Mouse (Mus musculus) A20 (cell line): ENCODE results near the gene Fto.

ENCODE experiments used
- DNase-seq: peaks from one replicate; pipeline ENCODE4 v3.0.0-alpha.2; 2011; ENCODE audit warnings: low read depth, low spot score

Fto gene

DNA sequence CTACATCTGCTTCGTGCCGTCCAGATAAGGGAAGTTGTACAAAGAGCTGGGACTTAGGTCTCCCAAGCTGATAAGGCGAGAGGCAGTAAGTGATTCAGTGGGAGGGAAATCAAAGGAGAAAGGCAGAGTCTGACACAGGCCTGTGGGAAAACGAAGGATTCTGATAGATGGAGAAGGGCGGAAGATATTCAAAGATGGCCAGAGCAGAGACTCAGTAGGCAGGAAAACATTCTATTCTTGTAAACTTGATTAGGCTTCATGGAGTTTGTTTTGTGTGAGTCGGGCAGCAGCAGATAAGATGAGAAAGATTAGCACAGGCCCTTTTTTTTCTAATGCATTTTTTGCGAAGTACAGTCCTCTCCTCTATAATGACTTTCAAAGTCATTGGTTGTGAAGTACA, 183.6 kb downstream of the Fto start:
- DNase-seq, result no peak

DNA sequence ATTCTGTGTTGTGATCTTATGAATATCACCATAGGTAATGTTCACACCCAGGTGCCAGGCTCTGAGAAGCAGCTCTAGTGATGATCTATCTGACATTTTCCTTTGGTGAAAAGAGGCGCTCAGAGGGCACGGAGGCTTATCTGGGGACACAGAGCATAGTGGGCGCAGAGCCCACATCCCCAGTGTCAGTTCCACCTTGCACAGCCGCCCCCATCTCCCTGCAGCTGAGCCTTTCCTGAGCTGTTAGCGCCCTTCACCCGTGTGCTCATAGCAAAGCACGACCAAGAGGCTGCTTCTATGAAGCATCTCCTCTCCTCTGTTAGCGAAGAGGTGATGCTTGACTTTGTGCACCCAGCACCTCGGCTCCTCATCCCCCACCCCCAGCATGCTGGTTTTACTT, 185.3 kb downstream of the Fto start:
- DNase-seq, result no peak

DNA sequence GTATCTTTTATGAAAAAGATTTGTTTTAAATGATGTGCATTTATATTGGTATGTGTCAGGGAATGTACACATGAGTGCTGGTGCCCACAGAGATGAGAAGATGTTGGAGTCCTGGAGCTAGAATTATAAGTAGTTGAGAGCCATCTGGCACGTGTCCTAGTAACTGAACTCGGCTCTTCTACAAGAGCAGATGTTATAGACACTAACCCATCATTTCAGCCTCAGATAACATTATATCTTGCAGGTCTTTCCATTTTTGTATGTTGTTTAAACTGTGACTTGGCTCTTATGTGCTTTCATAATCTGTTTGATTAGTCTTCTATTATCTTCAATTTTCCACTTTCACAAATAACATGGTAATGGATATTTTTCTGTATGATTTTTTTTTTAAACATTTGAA, 186.0 kb downstream of the Fto start:
- no peak for DNase-seq

DNA sequence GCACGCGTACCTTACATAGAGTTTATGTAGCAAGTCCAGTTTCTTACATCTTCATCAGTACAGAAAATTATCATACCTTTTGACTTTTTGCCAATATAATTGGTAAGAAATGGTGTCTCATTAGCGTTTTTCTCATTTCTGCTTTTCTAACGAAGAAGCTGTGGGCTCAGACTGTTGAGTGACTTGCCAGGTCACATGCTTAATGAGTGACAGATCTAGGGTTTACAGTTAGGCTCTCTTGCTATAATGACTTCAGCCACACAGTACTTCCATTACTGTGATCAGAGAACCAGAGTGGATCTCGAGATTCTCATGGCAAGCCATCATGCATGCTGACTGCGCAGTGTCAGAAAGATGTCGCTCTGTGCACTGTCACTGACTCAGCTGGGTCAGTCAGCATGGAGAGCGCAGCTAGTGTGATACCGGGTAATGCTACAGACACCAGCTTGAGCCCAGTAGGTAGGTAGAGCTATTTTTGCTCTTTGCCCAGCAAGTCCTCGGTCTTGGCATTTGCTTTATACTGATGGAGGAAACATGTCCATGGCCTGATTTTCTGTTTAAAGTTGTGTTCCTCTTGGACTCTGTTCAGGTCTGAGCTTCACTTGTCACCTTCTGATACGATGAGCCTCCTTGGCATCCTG, 188.8 kb downstream of the Fto start:
- no peak for DNase-seq

DNA sequence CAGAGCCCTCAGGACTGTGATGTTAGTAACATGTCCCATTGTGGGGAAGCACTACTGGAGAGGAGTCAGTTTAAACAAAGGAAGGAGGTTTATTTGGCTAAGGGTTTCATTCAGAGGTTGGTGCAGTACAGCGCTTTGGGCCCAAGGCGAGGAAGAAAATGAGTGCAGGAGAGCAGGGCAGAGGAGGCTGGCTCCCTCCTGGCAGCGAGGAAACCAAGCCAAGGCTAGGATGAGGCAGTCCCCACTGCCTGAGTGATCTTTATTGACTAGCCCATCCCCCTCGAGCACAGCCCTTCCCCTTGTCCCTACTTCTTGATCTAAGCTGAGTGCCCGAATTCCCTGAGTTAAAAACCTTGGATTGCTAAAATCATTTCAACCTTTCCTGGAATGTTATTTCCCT, 189.5 kb downstream of the Fto start:
- DNase-seq, result no peak

DNA sequence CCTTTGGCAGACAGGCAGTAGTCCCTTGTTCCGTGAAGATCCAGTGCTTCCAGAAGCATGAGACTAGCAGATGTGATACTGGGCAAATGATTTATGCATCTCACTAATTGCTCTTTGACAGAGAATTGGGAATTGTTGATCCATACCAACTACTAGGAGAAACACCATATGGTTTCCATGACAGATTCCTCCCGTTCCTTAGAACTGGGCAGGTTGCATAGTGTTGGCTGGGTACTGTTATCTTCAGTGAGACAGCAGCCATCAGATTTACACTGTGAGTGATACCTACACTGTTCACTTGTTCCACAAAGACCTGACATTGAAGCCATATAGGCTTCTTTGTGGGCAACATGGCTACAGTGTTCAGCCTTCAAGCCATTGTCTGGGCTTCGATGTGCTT, 191.0 kb downstream of the Fto start:
- DNase-seq, result no peak

DNA sequence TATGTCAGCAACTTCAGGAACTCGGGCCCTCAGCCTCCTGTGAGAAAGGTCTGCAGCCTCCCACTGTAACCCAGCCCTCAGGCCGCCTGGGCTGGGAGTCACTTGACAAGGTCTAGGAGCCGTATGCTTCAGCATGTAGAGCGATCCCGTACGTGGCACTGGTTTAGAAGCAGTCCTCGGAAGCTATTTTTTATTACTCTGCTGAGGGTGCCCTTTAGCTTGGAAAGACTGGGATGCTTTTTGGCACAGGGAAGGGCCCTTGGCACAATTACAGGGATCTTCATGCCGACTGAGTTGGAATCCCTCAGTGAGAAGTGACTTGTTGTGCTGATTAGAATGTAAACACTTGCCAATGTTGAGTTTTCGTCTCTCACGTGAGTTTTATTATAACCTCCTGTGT, 191.6 kb downstream of the Fto start:
- DNase-seq, result no peak

DNA sequence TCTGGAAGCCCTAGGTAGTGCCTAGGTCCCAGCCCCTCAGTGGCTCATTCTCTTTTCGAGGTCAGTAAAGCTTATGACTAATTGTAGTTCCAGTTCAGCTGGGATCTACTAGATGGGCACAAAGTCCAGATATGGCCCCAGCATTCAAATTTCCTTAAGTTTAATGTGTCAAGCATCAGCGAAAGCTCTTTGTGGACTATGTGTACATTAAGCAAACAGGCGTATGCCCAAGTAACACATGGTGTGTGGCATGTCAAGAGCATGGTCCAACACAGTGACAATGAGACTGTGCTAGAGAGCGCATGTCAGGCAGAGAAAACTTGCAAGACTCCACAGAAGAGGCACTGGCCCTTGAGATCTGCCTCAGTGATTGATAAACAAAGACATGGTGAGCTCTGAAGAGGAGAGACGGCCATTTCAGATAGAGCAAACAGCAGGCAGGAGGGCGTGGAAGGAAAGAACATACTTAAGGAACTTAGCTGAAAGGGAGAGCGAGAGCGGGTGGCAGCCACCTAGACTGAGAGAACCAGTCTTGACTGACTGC, 192.2 kb downstream of the Fto start:
- DNase-seq, result no peak

DNA sequence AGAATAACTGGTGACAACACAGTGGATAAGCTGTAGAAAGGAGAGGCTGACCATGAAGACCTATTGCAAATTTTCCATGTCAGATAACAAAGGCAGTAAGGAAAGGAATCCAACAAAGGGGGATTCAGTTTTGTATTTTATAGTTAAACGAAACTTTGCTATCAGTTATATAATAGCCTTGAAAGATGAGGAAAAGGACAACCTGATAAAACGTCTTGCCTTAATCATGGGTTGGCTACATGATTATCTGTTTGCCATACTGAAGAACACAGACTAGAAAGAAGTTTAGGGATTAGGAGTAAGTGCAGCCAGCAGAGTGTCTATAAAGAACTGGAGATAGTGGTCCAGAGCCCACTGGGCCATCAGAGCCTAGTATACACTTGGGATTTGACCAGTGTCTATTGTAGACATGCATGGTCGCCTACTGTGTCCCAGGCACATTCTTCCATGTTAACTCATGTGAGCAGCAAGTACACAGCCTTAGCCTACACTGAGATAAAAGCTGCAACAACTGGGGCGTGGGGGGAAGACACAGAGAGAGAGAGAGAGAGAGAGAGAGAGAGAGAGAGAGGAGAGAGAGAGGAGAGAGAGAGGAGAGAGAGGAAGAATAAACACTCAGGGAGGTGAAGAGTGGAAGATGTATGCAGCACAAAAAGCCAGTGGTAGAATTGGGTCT, 192.8 kb downstream of the Fto start:
- no peak for DNase-seq

DNA sequence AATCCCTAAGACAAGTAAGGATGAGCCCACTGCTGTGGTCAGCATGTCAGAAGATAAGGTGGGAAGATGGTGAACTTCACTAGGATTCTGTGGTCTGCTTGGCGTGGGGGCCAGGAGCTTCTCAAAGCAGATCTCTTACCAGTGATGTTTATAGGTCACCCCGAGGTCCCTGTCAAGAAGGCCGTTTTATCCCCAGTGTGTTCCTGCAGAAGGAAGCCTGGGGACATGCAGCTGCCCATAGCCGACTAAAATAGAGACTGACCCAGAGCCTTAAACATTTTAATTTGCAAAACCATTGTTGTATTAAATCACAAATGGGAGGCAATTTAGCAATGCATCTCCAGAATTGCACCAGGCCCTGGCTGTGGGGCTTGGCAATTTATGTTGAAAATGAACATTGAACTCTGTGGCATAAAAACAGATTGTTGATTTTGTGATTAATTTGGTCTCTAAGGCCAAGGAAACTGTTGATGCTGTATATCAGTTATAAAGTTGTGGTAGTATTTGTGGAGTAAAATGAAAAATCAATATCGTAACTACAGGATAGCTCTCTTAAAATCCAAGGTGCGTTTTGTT, 193.4 kb downstream of the Fto start:
- DNase-seq, result no peak

DNA sequence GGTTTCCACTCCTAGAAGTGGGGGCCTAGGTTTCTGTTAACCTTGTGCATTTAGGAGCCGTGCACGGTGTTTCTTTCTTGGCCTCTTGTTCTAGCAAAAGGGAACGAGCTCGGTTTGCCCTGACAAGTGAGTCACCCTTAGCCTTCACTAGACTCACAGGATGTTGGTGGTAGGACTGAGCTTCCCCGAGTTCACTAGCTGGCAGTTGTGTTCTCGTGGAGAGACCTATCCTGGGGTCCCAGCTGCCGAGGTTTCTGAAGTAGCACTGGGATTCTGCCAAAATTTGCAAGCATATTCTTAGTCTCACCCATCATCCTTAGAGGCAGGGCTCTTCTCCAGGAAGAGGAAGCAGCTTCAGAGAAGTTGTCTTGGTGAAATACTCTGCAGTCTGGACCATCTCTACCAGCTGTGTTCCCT, 194.4 kb downstream of the Fto start:
- no peak for DNase-seq

DNA sequence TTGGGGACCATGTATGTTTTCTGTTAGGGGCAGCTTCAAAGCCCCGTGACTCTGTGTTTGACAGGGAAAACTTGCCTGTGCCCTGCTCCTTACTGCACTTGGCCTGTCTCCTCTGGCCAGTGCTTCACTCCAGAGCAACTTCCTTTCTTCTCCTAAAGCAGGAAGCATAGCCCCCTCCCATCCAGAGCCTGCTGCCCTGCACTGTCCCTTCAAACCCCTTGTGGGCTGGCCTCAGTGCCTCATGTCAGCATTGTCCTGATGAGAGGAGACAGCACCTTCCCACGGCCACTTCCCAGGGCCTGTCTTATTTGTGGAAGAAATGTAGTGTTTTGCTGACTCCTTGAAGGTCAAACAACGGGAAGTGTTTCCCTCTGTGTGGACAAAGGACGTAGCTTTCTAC, 195.0 kb downstream of the Fto start:
- DNase-seq, result no peak

DNA sequence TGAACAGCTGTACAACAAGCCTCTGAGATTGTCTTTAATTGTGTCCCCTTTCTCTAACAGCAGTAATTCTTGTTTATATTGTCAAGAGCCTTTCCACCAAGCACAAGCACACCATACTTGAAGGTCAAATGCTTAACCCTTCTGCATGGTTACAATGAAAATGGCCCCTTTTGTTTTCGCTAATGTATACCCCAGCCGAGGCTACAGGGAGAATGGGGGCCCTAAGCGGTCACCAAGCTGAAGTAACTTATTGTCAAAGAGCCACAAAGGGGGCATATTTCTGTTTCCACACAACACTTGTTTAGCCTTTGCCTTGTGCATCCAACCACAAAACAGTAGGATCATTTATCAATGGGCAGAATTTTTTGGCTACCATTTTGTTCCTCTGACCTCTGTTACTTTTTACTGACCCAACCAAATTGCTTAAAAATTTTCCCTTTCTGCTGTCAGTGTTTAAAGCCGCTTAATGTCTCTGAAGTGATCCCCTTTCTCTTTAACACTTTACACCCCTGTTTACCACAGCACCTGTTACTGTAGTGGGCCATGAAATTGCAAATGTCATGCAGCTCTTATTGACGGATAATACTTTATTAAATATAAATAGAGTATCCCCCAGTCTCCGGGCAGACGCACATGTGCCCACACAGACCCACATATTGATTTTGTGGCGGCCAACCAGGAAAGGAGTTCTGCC, 196.0 kb downstream of the Fto start:
- no peak for DNase-seq

DNA sequence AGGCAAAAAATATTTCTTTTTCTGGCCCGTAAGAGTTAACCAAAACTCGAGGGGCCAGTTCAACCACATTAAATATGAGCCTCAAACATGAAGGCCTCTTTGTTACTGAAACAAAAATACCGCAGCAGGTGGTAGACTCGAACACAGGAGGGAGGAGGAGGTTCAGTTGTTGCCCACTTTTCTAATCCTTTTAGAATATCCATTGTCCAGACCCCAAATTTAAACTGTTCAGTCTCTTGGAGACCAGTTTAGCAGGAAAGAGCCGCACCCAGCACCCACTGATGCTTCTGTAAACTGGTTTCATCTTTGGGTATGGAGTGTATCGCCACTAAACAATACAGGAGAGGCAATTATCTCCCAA, 196.6 kb downstream of the Fto start:
- DNase-seq, result no peak

DNA sequence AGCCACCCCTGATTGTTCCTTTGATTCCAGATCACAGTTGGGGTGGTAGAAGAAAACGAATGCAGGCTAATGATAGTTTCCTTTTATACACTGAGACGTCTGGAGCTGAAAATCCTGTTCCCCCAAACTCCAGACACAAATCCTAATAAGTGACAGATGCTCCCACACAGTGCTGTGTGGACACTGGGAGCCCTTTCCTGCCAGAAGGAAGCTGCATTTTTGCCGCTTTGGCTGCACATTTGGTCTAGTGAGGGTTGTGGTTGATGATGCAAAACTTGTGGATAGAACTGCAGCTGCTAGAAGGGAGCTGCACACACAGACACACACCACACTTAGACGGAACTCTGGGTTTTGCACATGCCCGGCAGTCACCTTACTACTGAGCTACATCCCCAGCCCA, 197.4 kb downstream of the Fto start:
- DNase-seq, result no peak

DNA sequence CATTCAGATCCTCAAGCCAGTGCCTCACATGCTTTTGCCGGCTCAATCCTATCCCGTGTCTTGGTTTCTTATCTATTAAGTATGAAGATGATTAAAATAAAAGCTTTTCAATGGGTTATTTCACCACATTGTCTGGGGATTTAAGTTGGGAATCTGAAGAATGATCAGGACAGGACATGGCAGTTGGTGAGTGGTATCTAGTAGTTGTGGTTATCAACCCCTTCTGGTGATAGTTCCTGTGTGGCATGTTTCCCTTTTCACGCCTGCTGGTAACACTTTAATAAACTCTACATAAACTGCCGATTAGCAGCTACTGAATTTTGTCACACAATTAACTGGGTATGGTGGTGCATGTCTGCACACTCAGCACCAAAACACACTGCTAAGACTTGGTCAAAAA, 198.6 kb downstream of the Fto start:
- no peak for DNase-seq

DNA sequence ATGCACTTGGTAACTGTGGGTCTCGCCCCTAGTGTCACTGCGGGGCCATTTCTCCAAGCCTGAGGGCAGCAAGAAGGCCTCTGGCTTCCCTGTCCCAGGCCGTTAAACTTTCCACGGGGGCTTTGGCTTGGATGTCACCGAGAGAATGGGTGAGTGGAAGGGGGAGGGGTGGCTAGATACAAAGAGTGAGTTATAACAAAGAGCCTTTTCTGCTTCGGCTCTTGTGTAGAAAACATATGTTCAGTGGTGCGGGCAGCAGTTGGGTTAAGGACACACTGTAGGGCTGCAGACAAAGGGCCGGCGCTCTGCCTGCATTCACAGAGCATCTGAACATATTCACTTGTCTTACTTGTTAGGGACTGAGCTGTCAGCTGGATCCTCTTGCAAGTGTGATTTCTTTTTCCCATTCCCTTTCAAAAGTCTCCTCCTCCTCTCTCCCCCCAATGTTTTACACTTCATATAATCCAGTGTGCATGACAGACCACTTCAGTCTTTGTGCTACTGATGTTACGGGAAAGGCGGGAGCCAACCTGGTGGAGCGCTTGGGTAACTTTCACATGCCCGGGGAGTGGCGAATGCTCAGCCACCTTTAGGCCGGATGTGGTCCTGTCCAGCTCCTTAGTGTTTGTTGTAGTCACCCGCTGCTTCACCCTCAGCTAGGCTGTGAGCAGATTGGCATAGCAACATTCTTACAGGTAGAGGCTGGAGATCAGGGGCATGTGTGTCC, 201.6 kb downstream of the Fto start:
- no peak for DNase-seq

DNA sequence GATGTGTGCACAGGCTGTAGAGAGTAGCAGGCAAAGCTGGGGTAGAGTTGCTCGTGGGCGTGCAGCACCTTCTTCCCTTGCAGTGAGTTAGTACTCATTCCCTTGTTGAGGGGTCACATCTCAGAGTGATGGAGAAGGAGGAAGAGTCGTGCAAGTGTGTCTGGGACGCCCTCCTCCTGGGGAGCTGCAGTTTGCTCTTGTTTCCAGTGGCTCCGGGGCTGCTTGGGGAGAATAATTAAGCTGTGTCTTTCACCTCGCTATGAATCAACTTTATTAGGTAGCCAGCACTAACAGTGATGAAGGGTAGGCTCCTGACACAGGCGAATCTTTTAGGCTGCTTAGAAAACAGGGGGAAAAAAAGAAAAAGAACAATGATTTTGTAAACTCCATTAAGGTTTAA, 203.1 kb downstream of the Fto start:
- no peak for DNase-seq

DNA sequence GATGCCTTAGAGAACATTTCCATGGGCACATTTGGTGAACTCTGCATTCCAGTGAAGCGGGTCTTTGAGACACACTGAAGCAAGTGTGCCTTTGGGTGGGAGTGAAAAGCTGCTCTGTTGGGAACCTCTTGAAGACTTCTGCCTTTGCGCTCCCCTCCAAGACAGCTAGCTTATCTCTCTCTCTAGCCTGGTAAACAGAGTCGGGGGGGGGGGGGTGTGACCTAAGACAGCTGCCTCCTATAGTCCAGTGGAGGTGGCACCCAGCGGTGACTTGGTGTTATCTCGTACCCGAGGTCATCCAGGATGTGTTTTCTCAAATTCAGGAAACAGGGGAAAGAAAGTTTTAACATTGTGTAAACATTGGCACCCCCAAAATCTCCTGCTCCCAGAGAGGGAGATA, 204.8 kb downstream of the Fto start:
- DNase-seq, result no peak

DNA sequence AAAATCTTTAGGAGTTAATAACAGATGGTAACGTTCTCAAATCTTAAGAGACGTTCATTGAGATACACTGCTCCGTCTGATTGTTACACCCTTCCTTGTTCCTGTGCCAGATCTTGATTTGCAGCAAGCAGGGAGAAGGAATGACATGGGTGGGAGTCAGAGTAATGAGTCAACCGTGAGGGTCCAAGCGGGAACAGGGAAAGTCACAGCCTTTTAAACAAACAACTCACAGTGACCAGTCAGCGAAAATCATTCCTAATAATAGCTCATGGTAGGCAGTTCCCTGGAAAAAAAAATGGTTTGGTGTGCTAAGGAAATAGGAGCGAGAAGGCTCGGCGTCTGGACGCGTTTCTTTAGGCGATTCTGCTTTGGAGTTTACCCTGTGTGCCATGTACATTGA, 208.9 kb downstream of the Fto start:
- no peak for DNase-seq

DNA sequence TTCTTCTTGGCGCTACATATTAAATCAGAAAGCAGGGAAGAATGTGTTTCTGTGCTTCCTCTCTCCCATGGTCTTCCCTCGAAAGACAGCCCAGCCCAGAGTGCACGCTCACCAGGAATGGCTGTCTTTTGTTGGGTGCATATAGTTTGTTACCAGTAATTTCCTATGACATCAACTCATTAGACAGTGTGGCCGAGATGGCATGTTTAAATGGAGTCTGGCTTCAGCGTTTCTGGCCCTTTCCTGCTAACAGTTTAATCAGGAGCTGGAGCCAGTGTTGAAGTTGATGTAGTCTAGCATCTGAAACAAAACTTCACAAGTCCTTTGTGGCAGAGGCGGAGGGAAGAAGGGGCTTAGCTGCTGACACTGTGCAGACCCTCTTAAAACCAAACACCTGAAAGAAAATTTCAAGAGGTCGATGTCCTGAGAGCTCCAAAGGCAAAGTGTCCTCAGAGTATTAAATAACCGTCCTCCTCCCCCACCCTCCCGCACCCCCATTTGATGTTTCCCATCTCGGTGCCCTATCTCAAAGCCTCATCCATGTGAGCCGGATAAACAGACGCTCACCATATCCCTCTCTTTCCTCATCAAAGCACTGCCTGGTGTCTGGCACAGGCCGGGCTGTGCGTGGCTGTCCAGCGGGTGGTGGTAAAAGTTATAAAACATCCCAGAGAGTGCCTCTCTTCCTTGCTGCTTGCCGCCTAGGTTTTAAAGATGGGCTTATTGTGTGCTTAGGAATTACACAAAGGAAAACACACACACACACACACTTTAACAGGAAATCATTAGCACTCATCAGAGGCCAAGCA, 210.9 kb downstream of the Fto start:
- no peak for DNase-seq
